Mouse (Mus musculus): Measurements from ENCODE around the gene C1qa. TPM values are rescaled to one million over a fixed set of nuclear protein-coding genes. Genes with fewer than 3 reads are reported as not detected.

Gene C1qa
- 10 to 100 TPM; 18.7 to 19.7 TPM for total RNA-seq (2021)
- long read RNA-seq, experiment 1, transcript C1qa-201 (3 exons, 1,040 nt): major isoform, 15 of 18 reads
- long read RNA-seq, experiment 1, partial matches to known transcripts: 1 of 18 reads
- long read RNA-seq, experiment 1, other reads (novel, unspliced or antisense): 2 of 18 reads
- long read RNA-seq, experiment 2, transcript C1qa-201 (3 exons, 1,040 nt): major isoform, 21 of 22 reads
- long read RNA-seq, experiment 2, partial matches to known transcripts: 1 of 22 reads
- long read RNA-seq, experiment 2, other reads (novel, unspliced or antisense): 0 of 22 reads

DNA sequence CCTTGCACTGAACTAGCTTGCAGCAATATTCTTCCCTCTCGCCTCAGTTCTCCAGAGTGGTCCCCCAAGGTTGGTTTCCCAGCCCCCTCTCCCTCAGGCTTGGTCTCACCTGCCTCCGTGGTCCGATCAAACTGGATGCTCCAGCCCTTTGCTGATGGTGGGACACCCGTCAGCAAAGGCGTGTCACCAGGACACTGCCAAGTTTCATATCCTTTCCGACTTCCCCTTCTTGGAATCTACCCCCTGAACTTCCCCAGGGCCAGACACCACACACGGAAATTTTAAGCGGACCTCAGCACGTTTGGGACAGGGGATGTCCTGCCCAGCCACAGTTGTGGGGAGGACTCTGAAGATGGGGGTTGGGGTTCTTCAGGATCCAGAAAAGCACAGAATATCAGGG, at the start of gene C1qa:
Gene C1qa, minus strand, starts transcription at position 167 of the 400 bp plus-strand sequence.
- DNase-seq: no peak
- intact Hi-C loops (cut with DNase I; ENCODE audit: low total_unique reads): no loop called here

DNA sequence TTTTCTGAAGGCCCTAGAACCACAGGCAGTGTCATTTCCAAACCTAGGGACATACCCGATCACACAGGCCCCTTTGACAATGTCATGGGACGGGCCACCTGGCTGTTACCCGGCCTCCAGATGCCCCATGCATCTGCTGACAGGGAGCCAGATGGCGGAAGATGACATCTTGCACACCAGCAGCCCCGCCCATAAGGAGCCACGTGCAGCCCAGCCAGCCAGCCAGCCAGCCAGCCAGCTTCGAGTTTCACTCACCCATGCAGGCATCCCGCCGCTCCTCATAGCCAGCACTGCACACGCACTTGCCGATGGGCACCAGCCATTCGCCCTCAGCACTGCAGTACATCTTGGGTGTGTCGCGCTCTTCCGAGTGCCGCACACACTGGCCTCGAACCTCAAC, 46.8 kb upstream of the C1qa start:
- no peak for DNase-seq
- intact Hi-C loops (cut with DNase I; ENCODE audit: low total_unique reads): no loop called here

DNA sequence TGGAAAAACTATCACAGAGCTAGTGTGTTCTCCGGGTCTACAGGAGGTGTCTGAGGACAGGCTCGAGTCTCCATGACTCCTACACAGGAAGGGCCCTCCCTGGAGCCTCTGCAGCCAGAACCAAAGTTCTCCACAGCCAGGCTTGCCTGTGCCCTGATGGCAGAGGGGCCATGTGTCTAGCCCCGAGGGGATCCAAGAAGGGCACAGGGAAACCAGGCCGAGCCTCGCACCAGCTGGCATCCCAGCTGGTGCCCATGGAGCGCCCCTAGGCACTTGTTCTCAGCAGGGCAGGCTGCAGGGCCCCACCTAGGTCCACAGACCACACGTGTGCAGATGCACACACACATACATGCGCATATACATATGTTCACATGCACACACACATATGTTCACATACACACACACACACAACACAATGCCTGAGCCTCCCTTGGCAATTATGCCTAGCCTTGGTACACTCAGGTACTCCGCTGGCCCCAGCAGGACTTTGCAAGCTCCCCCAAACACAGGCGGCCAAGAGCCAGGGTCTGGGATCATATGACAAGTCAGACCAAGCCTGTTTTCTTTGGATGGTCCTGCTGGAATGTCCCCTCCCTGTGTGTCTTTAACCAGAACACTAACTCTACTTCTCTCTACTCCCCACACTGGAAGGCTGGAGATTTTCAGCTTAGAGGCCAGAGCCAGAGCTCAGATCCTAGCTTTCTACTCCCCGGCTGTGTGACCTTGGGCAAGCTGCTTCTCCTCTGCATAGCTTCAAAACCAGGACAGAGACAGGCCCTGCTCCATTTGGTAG, 46.2 kb upstream of the C1qa start:
- DNase-seq: no peak
- intact Hi-C loops (cut with DNase I; ENCODE audit: low total_unique reads): no loop called here

DNA sequence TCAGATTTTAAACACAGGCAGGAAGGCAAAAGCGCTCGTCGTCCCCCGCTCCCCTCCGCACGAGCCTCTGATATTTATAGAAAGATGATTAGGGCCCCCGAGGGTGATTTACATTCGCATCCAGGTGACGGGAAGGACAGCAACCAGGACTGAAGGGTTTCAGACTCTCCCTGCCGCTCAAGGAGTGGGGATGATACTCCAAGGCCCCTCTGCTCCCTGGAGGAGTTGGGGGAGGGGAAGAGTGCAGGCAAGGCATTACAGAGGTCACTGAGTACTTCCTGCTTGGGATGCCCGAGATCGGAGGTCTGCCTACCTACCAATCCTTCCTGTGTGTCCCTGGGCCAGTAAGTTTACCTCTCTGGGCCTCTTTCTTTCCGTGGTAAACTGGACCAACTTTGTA, 44.6 kb upstream of the C1qa start:
- DNase-seq: no peak
- intact Hi-C loops (cut with DNase I; ENCODE audit: low total_unique reads): no loop called here

DNA sequence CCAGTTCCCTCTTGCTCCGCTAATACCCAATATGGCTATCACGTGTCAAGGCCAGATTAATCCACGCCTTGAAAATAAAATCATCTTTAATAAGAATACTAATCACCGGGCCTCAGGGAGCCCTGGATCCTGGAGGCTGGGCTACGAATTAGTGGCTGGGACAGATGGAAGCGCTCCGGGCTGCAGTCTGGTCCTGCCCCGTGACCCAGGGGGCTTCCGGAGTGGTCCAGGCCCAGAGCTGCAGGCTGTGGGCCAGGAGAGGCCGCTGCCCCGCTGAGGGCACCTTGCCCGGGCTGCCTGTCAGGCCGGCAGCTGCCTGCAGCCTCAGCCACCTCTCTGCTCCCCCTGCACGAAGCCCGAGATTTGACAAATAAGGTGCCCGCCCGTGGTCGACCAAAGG, 44.2 kb upstream of the C1qa start:
- intact Hi-C loops (cut with DNase I; ENCODE audit: low total_unique reads): no loop called here
- DNase-seq: peak; percentile 31

- intact Hi-C loops (cut with DNase I; ENCODE audit: low total_unique reads): no loop called here
- DNase-seq: no peak
Observed at GRCm38 (mm10) chr4:136937935-136938334, 39.3 kb upstream of the C1qa start.

- DNase-seq: no peak
- intact Hi-C loops (cut with DNase I; ENCODE audit: low total_unique reads): no loop called here
Observed at GRCm38 (mm10) chr4:136937344-136937743, 38.7 kb upstream of the C1qa start.

DNA sequence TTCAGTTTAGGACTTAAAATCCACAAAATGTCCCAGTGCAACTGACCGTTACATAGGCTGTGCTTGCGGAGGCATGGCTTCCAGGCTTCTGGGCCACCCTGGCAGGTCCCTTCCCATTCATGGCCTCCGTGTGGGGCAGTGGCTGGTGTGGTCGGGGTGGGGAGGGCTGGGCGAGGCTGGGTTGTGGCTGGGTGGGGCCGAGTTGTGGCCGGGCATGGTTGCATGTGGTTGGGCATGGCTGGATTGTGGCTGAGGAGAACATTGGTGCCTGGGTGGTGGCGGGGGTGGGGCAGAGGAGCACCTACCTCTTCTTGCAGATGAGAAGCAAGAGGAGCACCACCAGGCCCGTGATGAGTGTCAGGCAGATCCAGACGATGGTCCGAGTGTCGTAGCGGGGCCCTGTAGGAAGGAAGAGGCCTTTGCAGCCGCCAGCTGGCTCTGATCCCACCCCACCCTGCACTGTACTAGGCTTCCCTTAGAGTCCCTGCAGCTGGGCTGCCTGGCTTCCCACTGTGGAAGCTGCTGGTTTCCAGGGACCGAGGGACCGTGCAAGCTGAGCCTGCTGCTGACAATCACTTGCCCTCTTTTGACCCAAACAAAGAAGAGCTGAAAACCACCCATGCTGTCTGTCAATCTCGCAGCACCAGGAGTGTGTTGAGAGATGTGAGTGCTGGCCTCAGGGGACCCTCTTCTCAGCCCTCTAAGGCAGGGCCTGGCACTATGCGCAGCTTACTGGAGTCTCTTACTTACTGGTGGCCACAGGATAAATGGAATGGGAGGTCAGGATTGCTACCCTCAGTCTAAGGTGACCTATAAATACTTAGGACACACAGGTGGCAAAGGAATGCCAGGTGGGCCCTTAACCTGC, 36.4 kb upstream of the C1qa start:
- peak; percentile 42 for DNase-seq
- intact Hi-C loops (cut with DNase I; ENCODE audit: low total_unique reads): no loop called here

DNA sequence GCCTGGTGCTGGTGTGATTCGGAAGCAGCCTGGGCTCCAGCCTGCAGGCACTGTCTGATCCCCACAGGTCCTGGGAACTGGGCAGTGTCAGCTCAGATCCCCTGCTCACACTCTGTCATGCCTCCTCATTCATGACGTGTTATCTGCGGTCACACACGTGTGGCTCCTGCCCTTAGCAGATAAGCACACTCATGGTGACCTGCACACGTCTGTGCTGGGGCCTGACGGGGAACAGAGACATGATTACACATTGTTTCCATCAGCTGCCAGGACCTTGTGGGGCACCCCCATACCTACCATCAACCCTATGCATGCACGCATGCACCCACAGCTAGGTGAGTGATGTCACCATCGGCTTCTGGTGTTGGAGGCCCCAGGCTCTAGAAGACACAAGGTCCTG, 31.9 kb upstream of the C1qa start:
- DNase-seq: no peak
- intact Hi-C loops (cut with DNase I; ENCODE audit: low total_unique reads): no loop called here

- DNase-seq: no peak
- intact Hi-C loops (cut with DNase I; ENCODE audit: low total_unique reads): loop anchor here (5.0 kb wide), 1 partner anchor 143 kb away; no protein-coding TSS in a partner anchor
Observed at GRCm38 (mm10) chr4:136928928-136929327, 30.3 kb upstream of the C1qa start.

DNA sequence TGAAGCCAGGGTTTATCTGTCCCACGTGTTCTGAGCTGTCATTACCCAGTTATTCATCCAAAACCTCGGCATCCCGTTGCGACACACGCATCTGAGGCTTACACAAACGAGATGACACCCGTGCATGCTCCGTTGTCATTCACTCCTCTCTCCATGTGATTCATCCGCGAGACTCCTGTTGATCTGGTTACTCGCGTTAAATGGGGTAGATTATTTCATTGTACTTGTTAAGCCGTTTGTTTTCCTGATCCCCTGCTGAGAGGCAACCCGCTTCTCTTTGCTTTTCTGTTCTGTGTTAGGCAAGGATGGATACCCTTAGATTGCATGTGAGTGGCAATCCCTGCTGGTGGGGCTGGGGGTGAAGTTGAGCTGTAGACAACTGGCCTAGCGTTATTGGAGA, 27.2 kb upstream of the C1qa start:
- no peak for DNase-seq
- intact Hi-C loops (cut with DNase I; ENCODE audit: low total_unique reads): loop anchor here (5.0 kb wide), 1 partner anchor 146 kb away; no protein-coding TSS in a partner anchor

DNA sequence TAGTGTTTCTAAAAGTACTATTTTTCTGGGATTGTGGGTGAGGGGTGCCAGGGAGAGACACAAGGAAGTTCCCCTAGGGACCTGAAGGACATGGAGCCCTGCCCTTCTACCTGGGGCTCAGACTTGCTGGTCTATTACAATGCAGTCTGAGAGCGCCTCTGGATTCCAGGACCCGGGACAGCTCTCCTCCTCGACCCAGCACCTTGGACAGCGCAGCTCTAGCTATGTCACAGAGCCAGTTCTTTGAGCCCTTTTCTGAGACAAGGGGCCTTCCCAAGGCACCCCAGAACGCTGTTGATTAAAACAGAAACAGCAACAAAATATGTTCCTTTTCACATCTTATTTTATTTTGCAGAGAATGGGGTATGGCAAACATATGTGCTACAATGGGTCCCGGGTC, 25.9 kb upstream of the C1qa start:
- intact Hi-C loops (cut with DNase I; ENCODE audit: low total_unique reads): no loop called here
- peak; percentile 61 for DNase-seq

- DNase-seq: no peak
- intact Hi-C loops (cut with DNase I; ENCODE audit: low total_unique reads): no loop called here
Observed at GRCm38 (mm10) chr4:136919526-136919925, 20.9 kb upstream of the C1qa start.

GRCm38 (mm10) chr4:136918834-136919233, 20.2 kb upstream of the C1qa start:
- intact Hi-C loops (cut with DNase I; ENCODE audit: low total_unique reads): no loop called here
- DNase-seq: no peak

DNA sequence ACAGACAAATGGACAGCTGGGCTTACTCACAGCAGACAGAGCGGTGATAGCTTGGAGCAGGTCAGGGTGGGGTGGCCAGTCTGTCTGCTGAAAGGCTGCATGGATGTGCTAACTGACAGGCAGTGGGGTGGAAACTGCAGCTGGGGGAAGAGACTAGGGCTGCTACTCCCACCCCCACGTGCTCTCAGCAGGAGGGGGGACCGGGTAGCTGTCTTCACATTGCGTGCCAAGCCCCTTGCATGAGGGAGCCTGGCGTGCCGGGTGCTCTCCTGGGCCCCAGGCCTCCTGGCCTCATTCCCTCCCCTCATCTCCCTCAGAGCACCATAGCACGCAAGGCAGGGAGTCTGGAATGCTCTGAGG, 18.5 kb upstream of the C1qa start:
- no peak for DNase-seq
- intact Hi-C loops (cut with DNase I; ENCODE audit: low total_unique reads): no loop called here

DNA sequence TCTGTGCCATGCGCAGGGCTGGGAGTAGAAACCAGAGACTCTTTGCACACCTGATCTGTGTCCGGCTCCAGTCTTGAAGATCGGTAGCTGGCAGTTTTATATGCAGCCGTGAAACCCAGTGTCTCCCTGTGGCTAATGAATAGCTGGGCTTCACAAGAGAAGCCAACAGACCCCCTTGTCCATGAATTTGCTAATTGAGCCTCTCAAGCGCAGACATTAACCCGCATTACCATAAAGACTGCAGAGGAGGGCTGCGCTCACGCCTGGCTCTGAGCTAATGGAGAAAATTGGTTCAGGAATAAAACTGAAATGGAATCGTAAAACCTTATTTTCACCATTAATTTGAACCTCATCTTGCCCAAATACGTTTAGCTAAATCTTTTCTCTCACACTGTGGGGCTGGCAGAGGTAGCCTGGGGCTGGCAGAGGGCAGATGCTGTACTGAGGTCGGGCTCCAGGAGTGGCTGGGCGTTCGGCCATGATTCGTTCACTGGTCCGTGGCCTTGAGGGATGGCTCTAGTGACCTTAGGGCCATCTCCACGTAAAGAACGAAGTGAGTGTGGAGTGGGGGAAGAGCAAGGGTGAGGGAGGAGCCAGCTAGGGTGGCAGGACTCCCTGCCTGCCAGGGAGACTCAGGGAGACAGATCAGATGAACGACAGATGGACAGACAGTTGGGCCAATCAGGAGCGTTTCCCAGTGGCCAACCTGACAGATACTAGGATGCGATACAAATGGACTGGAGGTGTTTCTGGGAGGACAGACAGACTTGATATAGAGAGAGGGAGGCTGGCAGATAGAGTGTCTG, 18.0 kb upstream of the C1qa start:
- intact Hi-C loops (cut with DNase I; ENCODE audit: low total_unique reads): no loop called here
- no peak for DNase-seq

DNA sequence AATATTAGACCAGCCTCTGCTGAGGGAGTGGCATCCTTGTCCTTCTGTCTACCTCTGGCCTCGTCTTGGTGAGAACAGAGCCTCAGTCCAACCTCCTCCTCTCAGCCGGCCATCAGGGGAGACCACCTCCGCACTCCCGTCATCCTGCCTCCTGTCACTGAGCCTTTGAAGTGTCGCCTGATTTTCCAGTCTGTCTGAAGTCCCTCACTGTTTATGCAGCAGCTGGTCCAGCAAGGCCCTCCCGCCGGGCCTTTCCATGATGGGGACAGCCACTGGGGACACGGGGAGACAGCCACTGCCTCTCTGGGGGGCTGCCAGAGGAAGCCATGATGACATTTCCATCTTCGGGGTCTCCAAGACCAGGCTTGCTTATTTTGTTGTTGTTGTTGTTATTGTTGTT, 14.2 kb upstream of the C1qa start:
- no peak for DNase-seq
- intact Hi-C loops (cut with DNase I; ENCODE audit: low total_unique reads): no loop called here

DNA sequence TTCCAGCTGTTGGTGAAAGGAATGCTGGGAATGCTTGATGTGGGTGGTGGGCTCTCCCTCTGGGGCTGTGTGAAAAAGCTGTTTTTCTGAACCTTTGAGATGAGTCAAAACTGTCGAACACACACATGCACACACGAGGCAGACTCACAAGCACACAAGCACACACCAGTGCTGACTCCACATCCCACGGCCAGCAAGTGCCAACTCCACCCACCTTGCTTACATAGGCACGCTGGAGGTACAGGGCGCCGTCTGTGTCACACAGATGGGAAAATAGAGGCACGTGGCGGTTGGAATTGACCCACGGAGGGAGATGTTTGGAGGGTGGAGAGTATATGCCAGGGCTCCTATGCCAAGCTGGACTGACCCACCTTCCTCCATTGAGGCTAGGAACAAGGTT, 13.2 kb upstream of the C1qa start:
- intact Hi-C loops (cut with DNase I; ENCODE audit: low total_unique reads): no loop called here
- DNase-seq: no peak

DNA sequence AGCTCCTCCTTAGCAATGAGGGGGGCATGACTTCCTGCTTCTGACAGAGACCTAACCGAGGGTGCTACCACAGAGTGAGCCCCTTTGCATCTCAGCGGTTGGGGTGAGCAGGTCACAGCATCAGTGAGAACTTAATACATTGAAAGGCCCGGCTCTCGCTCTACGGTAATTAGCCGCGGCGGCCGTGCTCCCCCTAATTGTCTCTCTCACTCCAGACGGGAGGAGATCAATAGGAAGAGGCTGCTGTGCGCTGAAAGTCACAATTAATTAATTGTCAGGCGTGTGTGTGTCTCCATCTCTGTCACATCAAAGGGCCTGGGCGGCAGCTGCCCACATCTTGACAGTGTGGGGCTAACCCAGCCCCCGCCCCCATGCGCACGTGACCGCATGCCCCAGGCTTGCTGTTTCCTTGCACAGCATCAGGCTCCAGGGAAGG, 12.6 kb upstream of the C1qa start:
- intact Hi-C loops (cut with DNase I; ENCODE audit: low total_unique reads): no loop called here
- no peak for DNase-seq
